Mouse (Mus musculus) midbrain, embryonic 15.5 days (tissue): Measurements from ENCODE around the gene Aicda. TPM values are rescaled to one million over a fixed set of nuclear protein-coding genes. Genes with fewer than 3 reads are reported as not detected.
"Not testable (repeated sequence)": the region's sequence is repeated elsewhere in the genome, so short reads cannot be mapped to it uniquely, and the experiment has no call there.

ENCODE experiments used
- ATAC-seq: fragments of 200-750 bp; cut with Nextera tagmentation; replicated peaks from 2 replicates; pipeline ENCODE4 v1.8.0; 2017; ENCODE audit warnings: moderate TSS enrichment
- H3K27ac ChIP-seq: fragments of 300-500 bp; sonication (generic); 2 replicates; pipeline ENCODE4 v1.5.1; 2015; ENCODE audit warnings: mild to moderate bottlenecking, inconsistent platforms
- H3K27me3 ChIP-seq: fragments of 300-500 bp; sonication (generic); replicated peaks from 2 replicates; pipeline ENCODE4 v1.6.1; 2015; ENCODE audit warnings: inconsistent platforms
- H3K36me3 ChIP-seq: fragments of 300-500 bp; sonication (generic); replicated peaks from 2 replicates; pipeline ENCODE4 v1.6.1; 2015; ENCODE audit warnings: inconsistent platforms
- H3K4me1 ChIP-seq: fragments of 300-500 bp; sonication (generic); 2 replicates; pipeline ENCODE4 v1.6.1; 2015; ENCODE audit warnings: inconsistent platforms
- H3K4me2 ChIP-seq: fragments of 300-500 bp; sonication (generic); 2 replicates; pipeline ENCODE4 v1.6.1; 2015; ENCODE audit warnings: inconsistent platforms, mild to moderate bottlenecking, moderate library complexity
- H3K4me3 ChIP-seq: fragments of 300-500 bp; sonication (generic); 2 replicates; pipeline ENCODE4 v1.5.1; 2015; ENCODE audit warnings: mild to moderate bottlenecking, inconsistent platforms
- H3K9ac ChIP-seq: fragments of 300-500 bp; sonication (generic); 2 replicates; pipeline ENCODE4 v1.6.1; 2015; ENCODE audit warnings: mild to moderate bottlenecking, inconsistent platforms
- H3K9me3 ChIP-seq: fragments of 300-500 bp; sonication (generic); 2 replicates; pipeline ENCODE4 v1.6.1; 2016; ENCODE audit warnings: inconsistent platforms
- whole genome bisulfite sequencing: fragments of 180-500 bp; shearing (Covaris S2); methylation state at CpG from one replicate; pipeline ENCODE4 v1.1.7; 2015; ENCODE audit warnings: mixed read lengths; 5-methylcytosine and 5-hydroxymethylcytosine counted together
- polyA plus RNA-seq: library from polyadenylated mRNA; unstranded; fragments of >200 nt; fragmentation: Nextera tagmentation; extraction: Ambion mirVana; gene quantifications from 2 replicates; pipeline ENCODE4 v1.2.1, GENCODE M21; 2015

Aicda gene
- polyA plus RNA-seq, 1 experiment from 2014 or later: 0.56 TPM

DNA sequence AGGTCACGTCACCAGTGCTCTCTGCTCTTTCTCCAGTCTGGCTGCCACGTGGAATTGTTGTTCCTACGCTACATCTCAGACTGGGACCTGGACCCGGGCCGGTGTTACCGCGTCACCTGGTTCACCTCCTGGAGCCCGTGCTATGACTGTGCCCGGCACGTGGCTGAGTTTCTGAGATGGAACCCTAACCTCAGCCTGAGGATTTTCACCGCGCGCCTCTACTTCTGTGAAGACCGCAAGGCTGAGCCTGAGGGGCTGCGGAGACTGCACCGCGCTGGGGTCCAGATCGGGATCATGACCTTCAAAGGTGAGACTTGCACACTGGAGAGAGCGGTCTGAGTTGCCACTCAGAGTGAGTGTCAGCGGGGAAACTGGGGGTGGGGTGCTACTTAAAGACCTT, 7.4 kb downstream of the Aicda start:
- H3K9ac ChIP-seq: no peak overlapping the region
- peaks cover 4% of the 10 kb centered on the region; the same call in 1 of the 2 replicates for H3K27me3 ChIP-seq
- H3K9me3 ChIP-seq: no peaks in the 10 kb centered on the region
- H3K27ac ChIP-seq: no peak overlapping the region
- peaks cover 21% of the 10 kb centered on the region for H3K4me1 ChIP-seq
- H3K36me3 ChIP-seq: no peaks in the 10 kb centered on the region
- WGBS: 82% methylated on average over 20 of the region's 20 CpGs
- 0 out of 2 replicates have a peak overlapping the region, but pooled peaks have one; percentile 40 for H3K4me2 ChIP-seq
- 0 out of 2 replicates have a peak overlapping the region, but pooled peaks have one; percentile 10 for H3K4me3 ChIP-seq
- peak; percentile 40 for ATAC-seq

DNA sequence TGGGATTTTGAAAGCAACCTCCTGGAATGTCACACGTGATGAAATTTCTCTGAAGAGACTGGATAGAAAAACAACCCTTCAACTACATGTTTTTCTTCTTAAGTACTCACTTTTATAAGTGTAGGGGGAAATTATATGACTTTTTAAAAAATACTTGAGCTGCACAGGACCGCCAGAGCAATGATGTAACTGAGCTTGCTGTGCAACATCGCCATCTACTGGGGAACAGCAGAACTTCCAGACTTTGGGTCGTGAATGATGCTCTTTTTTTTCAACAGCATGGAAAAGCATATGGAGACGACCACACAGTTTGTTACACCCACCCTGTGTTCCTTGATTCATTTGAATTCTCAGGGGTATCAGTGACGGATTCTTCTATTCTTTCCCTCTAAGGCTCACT, 8.9 kb downstream of the Aicda start:
- ATAC-seq: peak; percentile 57
- H3K4me1 ChIP-seq: peaks cover 14% of the 10 kb centered on the region
- H3K36me3 ChIP-seq: no peaks in the 10 kb centered on the region
- WGBS: 0% methylated on average over 6 of the region's 6 CpGs
- peak overlapping the region; percentile 15; the same call in 1 of the 2 replicates for H3K4me3 ChIP-seq
- H3K27me3 ChIP-seq: peaks cover 4% of the 10 kb centered on the region; the same call in 1 of the 2 replicates
- no peak overlapping the region for H3K27ac ChIP-seq
- H3K9ac ChIP-seq: no peak overlapping the region
- peak overlapping the region; percentile 42 for H3K4me2 ChIP-seq
- no peaks in the 10 kb centered on the region for H3K9me3 ChIP-seq

DNA sequence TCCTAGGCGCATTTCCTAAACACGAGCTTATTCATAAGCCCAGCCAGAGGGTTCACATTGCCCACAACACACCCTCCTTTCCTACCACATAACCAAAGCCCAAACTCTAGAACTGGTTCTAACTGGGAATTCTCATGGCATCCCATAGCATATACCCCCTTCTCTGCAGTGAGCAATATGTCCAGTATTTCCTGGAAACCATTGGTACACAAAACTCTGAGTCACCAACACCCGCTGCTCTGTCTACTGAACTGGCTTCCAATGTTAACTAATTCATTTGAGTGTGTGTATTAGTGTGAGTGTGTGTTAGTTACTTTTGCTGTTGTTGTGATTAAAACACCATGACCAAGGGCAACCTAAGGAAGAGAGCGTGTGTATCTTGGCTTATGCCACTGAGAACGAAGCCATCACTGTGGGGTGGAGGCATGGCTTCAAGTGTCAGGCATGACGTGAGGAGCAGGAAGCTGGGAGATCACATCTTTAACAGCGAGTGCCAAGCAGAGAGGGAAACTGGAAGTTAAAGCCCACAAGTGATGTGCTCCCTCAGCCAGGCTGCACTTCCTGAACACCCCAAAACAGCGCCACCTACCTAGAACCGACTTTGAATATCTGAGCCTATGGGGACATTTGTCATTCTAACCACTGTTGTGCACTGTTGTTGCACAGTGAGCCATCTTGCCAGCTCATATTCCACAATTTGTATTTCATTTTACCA, 11.6 kb downstream of the Aicda start:
- 93% methylated on average over 9 of the region's 9 CpGs for WGBS
- Histone ChIP-seq H3K4me2 (no peak overlapping the region), H3K4me3 (no peak overlapping the region), H3K9me3 (no peaks in the 10 kb centered on the region), H3K36me3 (no peaks in the 10 kb centered on the region), H3K4me1 (peaks cover 14% of the 10 kb centered on the region), H3K27me3 (peaks cover 4% of the 10 kb centered on the region; the same call in 1 of the 2 replicates), H3K9ac (no peak overlapping the region), H3K27ac (no peak overlapping the region)
- ATAC-seq: no peak

DNA sequence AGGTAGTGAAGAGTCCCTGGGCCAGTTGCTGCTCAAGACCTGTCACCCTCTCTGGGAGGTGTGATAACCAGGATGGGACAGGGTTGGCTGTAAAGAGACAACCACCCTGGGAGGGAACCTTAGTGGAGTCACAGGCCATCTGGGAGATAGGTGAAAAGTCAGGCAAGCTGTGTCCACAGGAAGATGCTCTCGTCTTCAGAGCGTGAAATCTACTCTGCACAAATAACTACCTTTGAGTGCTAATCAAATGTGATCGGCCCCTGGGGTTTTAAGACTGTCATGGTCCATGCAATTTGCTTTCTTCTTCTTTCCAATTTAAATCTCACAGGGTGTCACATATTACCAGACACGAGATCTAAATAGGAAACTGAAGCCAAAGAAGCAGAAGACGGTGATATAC, 15.5 kb downstream of the Aicda start:
- H3K4me1 ChIP-seq: no peaks in the 10 kb centered on the region
- H3K9ac ChIP-seq: no peak overlapping the region
- H3K4me3 ChIP-seq: no peak overlapping the region
- no peaks in the 10 kb centered on the region for H3K27me3 ChIP-seq
- no peak for ATAC-seq
- no peaks in the 10 kb centered on the region for H3K9me3 ChIP-seq
- WGBS: 47% methylated on average over 5 of the region's 5 CpGs
- H3K4me2 ChIP-seq: no peak overlapping the region
- no peak overlapping the region for H3K27ac ChIP-seq
- H3K36me3 ChIP-seq: no peaks in the 10 kb centered on the region

DNA sequence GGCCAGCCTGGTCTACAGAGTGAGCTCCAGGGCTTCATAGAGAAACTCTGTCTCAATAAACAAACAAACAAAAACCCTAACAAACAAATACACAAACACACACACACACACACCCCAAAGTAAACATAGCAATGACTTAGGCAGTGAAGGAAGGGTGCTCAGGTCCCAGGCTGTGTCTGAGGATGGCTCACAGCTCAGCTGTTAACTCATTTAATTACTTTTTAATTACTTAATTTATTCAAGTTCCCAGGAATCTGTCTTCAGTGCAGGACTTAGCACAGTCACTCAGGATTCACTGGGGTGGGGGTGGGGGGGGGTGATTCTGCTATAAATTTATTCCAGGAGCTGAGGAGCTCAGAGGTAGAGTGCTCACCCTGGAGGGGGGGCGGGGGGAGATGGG, 16.2 kb downstream of the Aicda start:
- WGBS: 79% methylated on average over 1 of the region's 1 CpGs
- H3K27ac ChIP-seq: no peak overlapping the region
- no peak for ATAC-seq

DNA sequence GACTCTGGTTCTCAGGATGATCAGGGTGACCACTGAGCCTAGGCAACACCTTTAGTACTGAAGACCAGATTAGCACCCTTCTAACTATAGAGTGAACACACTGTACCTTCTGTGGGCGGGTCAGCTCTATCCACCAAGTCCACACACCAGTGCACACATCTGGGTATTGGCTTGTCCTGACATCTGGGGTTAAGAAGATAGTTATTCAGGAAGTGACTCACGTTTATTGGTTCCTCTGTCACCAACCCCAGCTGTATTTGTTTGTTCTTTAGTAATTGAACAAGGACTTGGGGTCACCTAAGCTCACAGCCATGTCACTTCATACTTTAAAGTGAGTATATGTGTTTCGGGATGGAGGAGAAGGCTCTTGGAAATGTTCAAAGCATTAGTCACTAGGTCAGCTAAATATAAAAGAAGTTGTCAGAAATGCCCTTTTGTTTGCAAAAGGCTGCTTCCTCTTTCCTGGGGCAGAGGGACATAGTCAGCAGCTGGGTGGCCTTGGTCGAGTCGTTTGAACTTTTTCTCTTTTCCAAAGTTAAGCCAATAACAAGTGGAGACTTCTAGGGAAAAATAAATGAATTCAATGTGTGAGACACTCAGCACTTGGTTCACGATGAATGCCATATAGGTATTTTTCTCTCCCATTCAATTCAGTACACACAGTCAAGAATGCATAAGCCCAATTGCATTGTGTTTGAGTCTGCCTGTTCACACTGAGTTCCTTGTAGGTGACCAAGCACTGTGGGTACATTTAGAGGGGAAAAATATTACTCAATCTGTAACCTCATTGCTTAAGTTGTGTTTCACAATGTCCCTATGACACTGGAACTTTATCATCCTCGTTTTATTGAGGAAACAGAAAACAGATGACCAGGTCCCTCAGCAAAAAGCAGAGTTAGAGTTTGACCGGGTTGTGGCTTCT, 17.4 kb downstream of the Aicda start:
- no peak overlapping the region for H3K4me2 ChIP-seq
- no peaks in the 10 kb centered on the region for H3K27me3 ChIP-seq
- H3K27ac ChIP-seq: no peak overlapping the region
- no peaks in the 10 kb centered on the region for H3K4me1 ChIP-seq
- no peaks in the 10 kb centered on the region for H3K9me3 ChIP-seq
- WGBS: 74% methylated on average over 8 of the region's 8 CpGs
- no peak overlapping the region for H3K9ac ChIP-seq
- H3K4me3 ChIP-seq: no peak overlapping the region
- no peak for ATAC-seq
- H3K36me3 ChIP-seq: no peaks in the 10 kb centered on the region

More for the DNA sequence above, 16.2 kb downstream of the Aicda start:
- Histone ChIP-seq H3K36me3 (no peaks in the 10 kb centered on the region), H3K4me1 (no peaks in the 10 kb centered on the region), H3K27me3 (no peaks in the 10 kb centered on the region), H3K4me3 (no peak overlapping the region), H3K4me2 (no peak overlapping the region), H3K9ac (no peak overlapping the region), H3K9me3 (no peaks in the 10 kb centered on the region)

DNA sequence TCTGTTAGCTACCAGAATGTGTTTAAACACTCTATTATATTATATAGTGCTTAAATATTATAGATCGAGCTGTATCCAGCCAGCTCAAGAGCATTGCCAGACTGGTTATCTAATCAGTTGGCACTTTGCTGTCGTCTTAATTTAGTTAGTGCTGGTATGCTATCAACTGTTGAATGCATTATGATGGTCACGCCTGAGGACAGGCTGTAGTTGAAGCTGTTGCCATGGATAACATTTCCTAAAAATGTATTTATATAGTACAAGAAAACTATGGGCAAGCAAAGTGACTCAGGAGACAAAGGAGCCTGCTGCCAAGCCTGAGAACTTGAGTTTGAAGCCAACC, 18.0 kb downstream of the Aicda start:
- H3K36me3 ChIP-seq: no peaks in the 10 kb centered on the region
- H3K9ac ChIP-seq: no peak overlapping the region
- no peaks in the 10 kb centered on the region for H3K4me1 ChIP-seq
- H3K27me3 ChIP-seq: no peaks in the 10 kb centered on the region
- 91% methylated on average over 3 of the region's 3 CpGs for WGBS
- ATAC-seq: no peak
- H3K4me2 ChIP-seq: no peak overlapping the region
- H3K9me3 ChIP-seq: no peaks in the 10 kb centered on the region
- H3K27ac ChIP-seq: no peak overlapping the region
- no peak overlapping the region for H3K4me3 ChIP-seq

DNA sequence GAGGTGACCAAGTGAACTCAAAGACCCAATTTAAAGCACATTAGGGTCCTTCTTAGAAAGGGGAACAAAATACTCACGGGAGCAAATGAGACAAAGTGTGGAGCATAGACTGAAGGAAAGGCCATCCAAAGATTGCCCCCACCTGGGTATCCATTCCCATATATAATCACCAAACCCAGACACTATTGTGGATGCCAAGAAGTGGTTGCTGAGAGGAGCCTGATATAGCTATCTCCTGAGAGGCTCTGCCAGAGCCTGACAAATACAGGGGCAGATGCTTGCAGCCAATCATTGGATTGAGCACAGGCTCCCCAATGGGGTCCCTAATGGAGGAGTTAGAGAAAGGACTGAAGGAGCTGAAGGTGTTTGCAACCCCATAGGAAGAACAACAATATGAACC, 21.4 kb downstream of the Aicda start:
- H3K27ac ChIP-seq, H3K9ac ChIP-seq, H3K4me2 ChIP-seq, H3K4me1 ChIP-seq, H3K27me3 ChIP-seq, ATAC-seq, H3K9me3 ChIP-seq, H3K36me3 ChIP-seq, H3K4me3 ChIP-seq: not testable (repeated sequence)
- WGBS: 96% methylated on average over 1 of the region's 1 CpGs

DNA sequence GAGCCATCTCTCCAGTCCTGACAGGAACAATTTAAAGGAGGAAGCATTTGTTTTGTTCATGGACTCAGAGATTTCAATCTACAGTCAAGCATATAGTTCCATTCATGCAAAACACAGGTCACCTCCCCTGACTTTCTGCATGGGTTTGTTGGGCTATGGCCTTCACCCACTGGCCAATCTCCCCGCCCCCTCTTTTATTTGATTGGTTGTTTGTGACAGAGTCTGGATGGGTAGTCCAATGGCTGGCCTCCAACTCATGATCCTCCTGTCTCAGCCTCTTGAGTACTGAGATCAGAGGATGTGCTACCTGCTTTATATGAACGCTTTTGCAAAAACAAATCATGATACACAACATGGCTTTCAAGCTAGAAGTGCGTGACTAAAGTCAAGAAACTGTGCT, 23.4 kb downstream of the Aicda start:
- Histone ChIP-seq H3K4me2 (no peak overlapping the region), H3K4me1 (no peaks in the 10 kb centered on the region), H3K9ac (no peak overlapping the region), H3K9me3 (no peaks in the 10 kb centered on the region), H3K27me3 (no peaks in the 10 kb centered on the region), H3K4me3 (no peak overlapping the region), H3K36me3 (no peaks in the 10 kb centered on the region), H3K27ac (no peak overlapping the region)
- WGBS: 92% methylated on average over 3 of the region's 3 CpGs
- ATAC-seq: no peak

DNA sequence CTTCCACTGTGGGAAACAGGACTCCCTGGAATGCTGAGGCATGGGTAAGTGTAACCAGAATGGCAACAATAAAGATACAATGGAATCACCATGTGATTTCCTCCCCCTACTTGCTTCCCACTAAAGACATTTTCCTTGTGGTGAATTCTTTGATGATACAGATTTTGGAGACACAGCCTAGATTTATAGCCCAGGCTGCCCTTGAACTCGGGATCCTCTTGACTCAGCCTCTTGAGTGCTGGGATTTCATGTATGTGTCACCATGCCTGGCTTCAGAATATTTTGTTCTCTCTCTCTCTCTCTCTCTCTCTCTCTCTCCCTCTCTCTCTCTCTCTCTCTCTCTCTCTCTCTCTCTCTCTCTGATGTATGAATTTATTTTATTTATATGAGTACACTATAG, 25.5 kb downstream of the Aicda start:
- no peak overlapping the region for H3K27ac ChIP-seq
- no peaks in the 10 kb centered on the region for H3K9me3 ChIP-seq
- no peaks in the 10 kb centered on the region for H3K27me3 ChIP-seq
- H3K36me3 ChIP-seq: no peaks in the 10 kb centered on the region
- no peak overlapping the region for H3K4me2 ChIP-seq
- WGBS: 68% methylated on average over 1 of the region's 1 CpGs
- no peak overlapping the region for H3K9ac ChIP-seq
- no peak overlapping the region for H3K4me3 ChIP-seq
- no peak for ATAC-seq
- H3K4me1 ChIP-seq: no peaks in the 10 kb centered on the region

DNA sequence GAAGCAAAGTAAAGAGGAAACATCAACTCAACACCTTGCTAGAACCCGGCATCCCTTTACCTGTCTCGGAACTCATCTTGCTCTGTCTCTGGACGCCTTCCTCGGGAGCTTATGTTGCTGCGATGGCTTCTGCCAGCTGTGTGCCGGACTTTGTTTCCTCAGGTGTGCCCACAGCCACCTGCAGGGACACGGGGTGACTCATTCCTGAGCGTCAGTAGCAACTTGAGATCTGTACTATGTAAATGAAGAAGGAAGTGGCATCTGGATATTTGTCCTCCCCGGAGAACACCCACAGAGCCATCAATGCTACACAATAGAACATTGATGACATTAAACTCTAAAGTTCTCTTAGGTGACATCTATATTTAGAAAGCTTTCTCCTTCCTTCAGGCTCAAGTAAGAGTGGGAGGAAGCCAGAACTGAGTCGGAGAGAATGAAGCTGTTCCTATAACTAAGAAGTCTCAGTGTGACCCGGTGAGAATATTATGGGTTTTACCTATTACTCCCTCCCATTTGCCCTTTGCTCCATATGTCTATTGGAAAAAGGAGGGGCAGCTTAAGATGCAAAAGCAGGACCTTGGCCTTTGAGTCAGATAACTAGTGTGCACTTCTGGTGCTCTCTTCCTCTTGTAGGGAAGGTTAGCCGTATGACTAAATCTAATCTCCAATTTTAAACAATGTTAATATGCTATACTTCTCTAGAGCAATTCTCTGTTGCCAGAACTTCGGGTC, 37.6 kb downstream of the Aicda start:
- Histone ChIP-seq H3K4me3 (no peak overlapping the region), H3K9ac (no peak overlapping the region), H3K4me1 (no peaks in the 10 kb centered on the region), H3K9me3 (no peaks in the 10 kb centered on the region), H3K4me2 (no peak overlapping the region), H3K36me3 (no peaks in the 10 kb centered on the region), H3K27me3 (no peaks in the 10 kb centered on the region), H3K27ac (no peak overlapping the region)
- no peak for ATAC-seq
- WGBS: 83% methylated on average over 13 of the region's 13 CpGs

DNA sequence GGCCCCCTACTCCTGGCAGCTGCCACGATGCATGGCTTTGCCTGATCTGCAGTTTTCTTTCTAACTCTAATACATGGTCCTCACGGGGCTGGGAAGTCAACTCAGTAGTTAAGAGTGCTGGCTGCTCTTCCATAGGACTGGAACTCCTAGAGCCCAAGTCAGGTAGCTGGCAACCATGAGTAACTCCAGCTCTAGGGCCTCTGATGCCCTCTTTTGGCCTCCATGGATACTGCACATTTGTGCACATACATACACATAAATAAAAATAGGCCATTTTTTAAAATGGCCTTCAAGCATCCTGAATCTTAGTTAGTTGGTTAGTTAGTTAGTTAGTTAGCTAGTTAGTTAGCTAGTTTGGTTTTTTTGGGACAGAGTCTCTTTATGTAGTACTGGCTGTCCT, 39.3 kb downstream of the Aicda start:
- no peak overlapping the region for H3K9ac ChIP-seq
- H3K36me3 ChIP-seq: no peaks in the 10 kb centered on the region
- H3K27ac ChIP-seq: no peak overlapping the region
- no peak overlapping the region for H3K4me3 ChIP-seq
- 98% methylated on average over 2 of the region's 2 CpGs for WGBS
- H3K4me1 ChIP-seq: no peaks in the 10 kb centered on the region
- no peaks in the 10 kb centered on the region for H3K27me3 ChIP-seq
- no peaks in the 10 kb centered on the region for H3K9me3 ChIP-seq
- no peak overlapping the region for H3K4me2 ChIP-seq
- no peak for ATAC-seq
